8 mouse cellular contexts compared by ENCODE assay signal in the genomic region with DNA sequence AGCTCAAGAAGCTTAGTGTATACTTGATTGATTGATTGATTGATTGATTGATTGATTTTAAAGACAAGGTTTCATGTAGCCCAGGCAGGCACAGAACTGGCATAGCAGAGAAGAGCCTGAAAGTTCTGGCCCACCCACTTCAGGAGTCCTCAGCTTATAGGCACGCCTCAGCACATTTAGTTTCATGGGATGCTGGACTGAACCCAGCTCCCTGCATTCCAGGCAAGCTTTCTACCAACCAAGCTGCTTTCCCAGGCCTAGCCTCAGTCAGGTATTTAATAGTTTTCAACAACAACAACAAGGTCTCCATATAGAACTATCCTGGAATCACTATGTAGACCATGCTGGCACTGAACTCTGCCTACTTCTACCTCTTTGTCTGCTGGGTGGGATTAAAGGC. TPM values are rescaled to one million over a fixed set of nuclear protein-coding genes. Genes with fewer than 3 reads are reported as not detected.
DNase-seq lines count a peak whose midpoint lies in the region; ATAC-seq and TF ChIP-seq lines count a peak whose summit lies in the region.
"Had no signal": no experiment of that assay in that cellular context is flagged by ENCODE, and none has a peak within 500 bp of the region (broad histone marks: within the 10 kb centered on the region; RNA-seq: fewer than 3 reads in every experiment).

No protein-coding gene starts in this region.

- no peaks in the 10 kb centered on the region for H3K27me3 ChIP-seq in midbrain, embryonic 10.5 days (ENCODE audit: low read depth, poor library complexity, severe bottlenecking)
- no peaks in the 10 kb centered on the region; the same call in 1 of the 2 replicates for H3K27me3 ChIP-seq in midbrain, embryonic 15.5 days (replicated peaks)
- H3K27me3 ChIP-seq in forebrain, embryonic 11.5 days (ENCODE audit: control insufficient read depth, insufficient read depth, low read length): no peaks in the 10 kb centered on the region
- H3K27me3 ChIP-seq in kidney, embryonic 14.5 days (ENCODE audit: control insufficient read depth, insufficient read depth, low read length): no peaks in the 10 kb centered on the region
- H3K27me3 ChIP-seq in small intestine, adult 2 months (ENCODE audit: control insufficient read depth, insufficient read depth, low read length): no peaks in the 10 kb centered on the region

- WGBS in midbrain, embryonic 10.5 days: 83% methylated on average over 1 of the region's 1 CpGs
- WGBS in midbrain, embryonic 15.5 days: 63% methylated on average over 1 of the region's 1 CpGs
- WGBS in forebrain, embryonic 11.5 days: 81% methylated on average over 1 of the region's 1 CpGs
- WGBS in kidney, embryonic 14.5 days: 40% methylated on average over 1 of the region's 1 CpGs
- 19% methylated on average over 1 of the region's 1 CpGs for WGBS in small intestine, adult 2 months

- peaks cover 16% of the 10 kb centered on the region for H3K36me3 ChIP-seq in midbrain, embryonic 10.5 days
- H3K36me3 ChIP-seq in midbrain, embryonic 15.5 days (replicated peaks): no peaks in the 10 kb centered on the region
- H3K36me3 ChIP-seq in forebrain, embryonic 11.5 days (ENCODE audit: control insufficient read depth, insufficient read depth, low read length): no peaks in the 10 kb centered on the region
- no peaks in the 10 kb centered on the region; the same call in 1 of the 2 replicates for H3K36me3 ChIP-seq in kidney, embryonic 14.5 days (ENCODE audit: control insufficient read depth, insufficient read depth, low read length)
- no peaks in the 10 kb centered on the region for H3K36me3 ChIP-seq in small intestine, adult 2 months (ENCODE audit: control insufficient read depth, insufficient read depth, low read length)

- no peaks in the 10 kb centered on the region for H3K9me3 ChIP-seq in midbrain, embryonic 10.5 days (replicated peaks)
- no peaks in the 10 kb centered on the region for H3K9me3 ChIP-seq in midbrain, embryonic 15.5 days
- no peaks in the 10 kb centered on the region for H3K9me3 ChIP-seq in forebrain, embryonic 11.5 days (ENCODE audit: control insufficient read depth, low read length)
- no peaks in the 10 kb centered on the region for H3K9me3 ChIP-seq in kidney, embryonic 14.5 days (ENCODE audit: control insufficient read depth, low read length)

- no peak for ATAC-seq in midbrain, embryonic 15.5 days (replicated peaks)
- ATAC-seq in forebrain, embryonic 11.5 days (replicated peaks; ENCODE audit: low FRiP score): no peak
- no peak for ATAC-seq in kidney, embryonic 14.5 days (ENCODE audit: low FRiP score, low TSS enrichment)

- H3K9ac ChIP-seq in midbrain, embryonic 15.5 days: no peak overlapping the region
- H3K9ac ChIP-seq in forebrain, embryonic 11.5 days (ENCODE audit: low read length): no peak overlapping the region
- H3K9ac ChIP-seq in kidney, embryonic 14.5 days (ENCODE audit: low read depth, low read length): peak overlapping the region; percentile 25; the same call in 1 of the 2 replicates

- H3K27ac ChIP-seq in midbrain, embryonic 10.5 days (replicated peaks): no peak overlapping the region
- no peak overlapping the region for H3K27ac ChIP-seq in midbrain, embryonic 15.5 days
- H3K27ac ChIP-seq in forebrain, embryonic 11.5 days (ENCODE audit: low read depth, low read length): no peak overlapping the region
- H3K27ac ChIP-seq in kidney, embryonic 14.5 days (ENCODE audit: low read depth, low read length): peak overlapping the region; percentile 7; the same call in 1 of the 2 replicates
- peak overlapping the region; percentile 21; the same call in 1 of the 2 replicates for H3K27ac ChIP-seq in small intestine, adult 2 months (ENCODE audit: insufficient read depth, low read depth, low read length)

- no peak for TF ChIP-seq CTCF in small intestine, adult 2 months (IDR thresholded peaks at IDR 0.05; ENCODE audit: extremely low read depth, insufficient read length, insufficient replicate concordance, low read depth, low read length)

- no peak overlapping the region for H3K4me2 ChIP-seq in midbrain, embryonic 15.5 days
- peak overlapping the region; percentile 56; the same call in 1 of the 2 replicates for H3K4me2 ChIP-seq in forebrain, embryonic 11.5 days (ENCODE audit: low read depth, low read length, severe bottlenecking)
- H3K4me2 ChIP-seq in kidney, embryonic 14.5 days (replicated peaks; ENCODE audit: low read depth, low read length): peak overlapping the region; percentile 56

- no peak for TF ChIP-seq POLR2A in small intestine, adult 2 months (IDR thresholded peaks at IDR 0.05; ENCODE audit: low read depth, low read length)

- H3K4me1 ChIP-seq in midbrain, embryonic 10.5 days: peaks cover 36% of the 10 kb centered on the region
- H3K4me1 ChIP-seq in midbrain, embryonic 15.5 days: peaks cover 12% of the 10 kb centered on the region
- H3K4me1 ChIP-seq in forebrain, embryonic 11.5 days (replicated peaks; ENCODE audit: control insufficient read depth, insufficient read depth, low read length): peaks cover 3% of the 10 kb centered on the region; the same call in 1 of the 2 replicates
- H3K4me1 ChIP-seq in kidney, embryonic 14.5 days (ENCODE audit: control insufficient read depth, insufficient read depth, low read length): peaks cover 14% of the 10 kb centered on the region
- H3K4me1 ChIP-seq in small intestine, adult 2 months (ENCODE audit: control insufficient read depth, insufficient read depth, insufficient read length, low read length): peaks cover 4% of the 10 kb centered on the region; the same call in 1 of the 2 replicates

- DNase-seq in midbrain, embryonic 10.5 days (ENCODE audit: low spot score): no peak
- no peak for DNase-seq in forebrain, embryonic 11.5 days (ENCODE audit: low spot score)
- no peak for DNase-seq in adrenal gland, adult 2 months
- DNase-seq in spleen, adult 12 weeks (ENCODE audit: low spot score): no peak
- DNase-seq: cerebellum, postnatal 36 days had no signal

- H3K4me3 ChIP-seq in midbrain, embryonic 10.5 days: peak overlapping the region; percentile 63
- H3K4me3 ChIP-seq in midbrain, embryonic 15.5 days: no peak overlapping the region
- no peak overlapping the region; the same call in 1 of the 2 replicates for H3K4me3 ChIP-seq in forebrain, embryonic 11.5 days (ENCODE audit: low read depth, low read length)
- H3K4me3 ChIP-seq in kidney, embryonic 14.5 days (ENCODE audit: low read length): peak overlapping the region; percentile 39
- no peak overlapping the region for H3K4me3 ChIP-seq in small intestine, adult 2 months (ENCODE audit: low read depth, low read length)

RNA-seq across cellular contexts. Expression of gene Shmt1, which starts 2.0 kb away (rescaled TPM):
- 75.3 and 86.3 TPM in 2 replicates for polyA plus RNA-seq in midbrain, embryonic 10.5 days (2016; fragmentation: Nextera tagmentation; extraction: Ambion mirVana)
- polyA plus RNA-seq in midbrain, embryonic 15.5 days (2015; fragmentation: Nextera tagmentation; extraction: Ambion mirVana): 7.0 and 8.6 TPM in 2 replicates
- 70.5 and 71.7 TPM in 2 replicates for polyA plus RNA-seq in forebrain, embryonic 11.5 days (2014; fragmentation: Nextera tagmentation; extraction: Ambion mirVana)
- polyA plus RNA-seq in kidney, embryonic 14.5 days (2014; fragmentation: Nextera tagmentation; extraction: Ambion mirVana): 45.3 and 78.4 TPM in 2 replicates
- 9.7 and 15.3 TPM in 2 replicates for polyA plus RNA-seq in small intestine, adult 2 months (2012; rRNA removed)
- 10 to 100 TPM; 38.7 to 82.4 TPM for total RNA-seq in adrenal gland, adult 2 months (2021)
- 27.7 and 43.5 TPM in 2 replicates for polyA plus RNA-seq in adrenal gland, adult 2 months (2012; rRNA removed)

RNA-seq across cellular contexts. Expression of gene Dhrs7b, which starts 20.9 kb away (rescaled TPM):
- 29.3 and 34.0 TPM in 2 replicates for polyA plus RNA-seq in midbrain, embryonic 10.5 days (2016; fragmentation: Nextera tagmentation; extraction: Ambion mirVana)
- 32.2 and 32.7 TPM in 2 replicates for polyA plus RNA-seq in midbrain, embryonic 15.5 days (2015; fragmentation: Nextera tagmentation; extraction: Ambion mirVana)
- 26.7 and 30.0 TPM in 2 replicates for polyA plus RNA-seq in forebrain, embryonic 11.5 days (2014; fragmentation: Nextera tagmentation; extraction: Ambion mirVana)
- polyA plus RNA-seq in kidney, embryonic 14.5 days (2014; fragmentation: Nextera tagmentation; extraction: Ambion mirVana): 34.3 and 35.8 TPM in 2 replicates
- 17.7 and 34.1 TPM in 2 replicates for polyA plus RNA-seq in small intestine, adult 2 months (2012; rRNA removed)
- total RNA-seq in adrenal gland, adult 2 months (2021): 10 to 100 TPM; 36.9 to 53.7 TPM
- 13.2 and 16.0 TPM in 2 replicates for polyA plus RNA-seq in adrenal gland, adult 2 months (2012; rRNA removed)

RNA-seq across cellular contexts. Expression of gene Smcr8, which starts 32.2 kb away (rescaled TPM):
- 7.8 and 8.8 TPM in 2 replicates for polyA plus RNA-seq in midbrain, embryonic 10.5 days (2016; fragmentation: Nextera tagmentation; extraction: Ambion mirVana)
- polyA plus RNA-seq in midbrain, embryonic 15.5 days (2015; fragmentation: Nextera tagmentation; extraction: Ambion mirVana): 6.9 and 7.1 TPM in 2 replicates
- 11.0 and 11.6 TPM in 2 replicates for polyA plus RNA-seq in forebrain, embryonic 11.5 days (2014; fragmentation: Nextera tagmentation; extraction: Ambion mirVana)
- 5.2 and 8.2 TPM in 2 replicates for polyA plus RNA-seq in kidney, embryonic 14.5 days (2014; fragmentation: Nextera tagmentation; extraction: Ambion mirVana)
- polyA plus RNA-seq in small intestine, adult 2 months (2012; rRNA removed): 3.8 and 5.8 TPM in 2 replicates
- total RNA-seq in adrenal gland, adult 2 months (2021): 10 to 100 TPM; 19.7 to 33.3 TPM
- polyA plus RNA-seq in adrenal gland, adult 2 months (2012; rRNA removed): 6.4 and 8.6 TPM in 2 replicates

RNA-seq across cellular contexts. Expression of gene Top3a, which starts 32.4 kb away (rescaled TPM):
- 23.2 and 23.9 TPM in 2 replicates for polyA plus RNA-seq in midbrain, embryonic 10.5 days (2016; fragmentation: Nextera tagmentation; extraction: Ambion mirVana)
- 8.2 and 9.4 TPM in 2 replicates for polyA plus RNA-seq in midbrain, embryonic 15.5 days (2015; fragmentation: Nextera tagmentation; extraction: Ambion mirVana)
- 23.8 and 25.9 TPM in 2 replicates for polyA plus RNA-seq in forebrain, embryonic 11.5 days (2014; fragmentation: Nextera tagmentation; extraction: Ambion mirVana)
- 13.7 and 21.5 TPM in 2 replicates for polyA plus RNA-seq in kidney, embryonic 14.5 days (2014; fragmentation: Nextera tagmentation; extraction: Ambion mirVana)
- polyA plus RNA-seq in small intestine, adult 2 months (2012; rRNA removed): 3.0 and 4.7 TPM in 2 replicates
- 10 to 100 TPM in 1 of 2 experiments, 1 to 10 TPM in 1; 6.7 to 10.7 TPM for total RNA-seq in adrenal gland, adult 2 months (2021)
- polyA plus RNA-seq in adrenal gland, adult 2 months (2012; rRNA removed): 5.8 and 6.1 TPM in 2 replicates

Comparison
In these comparisons a context has a peak if more than half of its experiments do, and no peak if none do; other contexts are left out.
1. H3K4me3 ChIP-seq: peak in midbrain, embryonic 10.5 days (single experiment) and kidney, embryonic 14.5 days (single experiment); none in midbrain, embryonic 15.5 days (single experiment), forebrain, embryonic 11.5 days (single experiment) and small intestine, adult 2 months (single experiment).
2. H3K27ac ChIP-seq: peak in kidney, embryonic 14.5 days (single experiment) and small intestine, adult 2 months (single experiment); none in midbrain, embryonic 10.5 days (single experiment), midbrain, embryonic 15.5 days (single experiment) and forebrain, embryonic 11.5 days (single experiment).